Mouse (Mus musculus): Measurements from ENCODE around the gene Gm10190. TPM values are rescaled to one million over a fixed set of nuclear protein-coding genes. Genes with fewer than 3 reads are reported as not detected.

The Gm10190 gene
- total RNA-seq (2023) = not detected

GRCm38 (mm10) chr17:80372989-80373725 is at the start of gene Gm10190:
TSS of gene Gm10190 (minus strand) at chr17:80373541.

Other genes with a start within 250 kb of the Gm10190 start
- gene Galm, start 246.1 kb downstream of the Gm10190 start, total RNA-seq (2023) = 7.6 TPM
- gene Srsf7, start 166.2 kb downstream of the Gm10190 start, total RNA-seq (2023) = 398 TPM
- gene Ttc39d, start 166.1 kb downstream of the Gm10190 start, total RNA-seq (2023) = not detected
- gene Gemin6, start 149.1 kb downstream of the Gm10190 start, total RNA-seq (2023) = 6.1 TPM
- gene Morn2, start 83.3 kb downstream of the Gm10190 start, total RNA-seq (2023) = not detected
- gene Dhx57, start 83.1 kb downstream of the Gm10190 start, total RNA-seq (2023) = 32.3 TPM
- gene Arhgef33, start 66.1 kb downstream of the Gm10190 start, total RNA-seq (2023) = 4.1 TPM
- 30.0 TPM for gene Sos1, start 106.9 kb upstream of the Gm10190 start, total RNA-seq (2023)
- gene Cdkl4, start 204.3 kb upstream of the Gm10190 start, total RNA-seq (2023) = 0.33 TPM